Mouse (Mus musculus) E14TG2a.4 (cell line): ENCODE measurements around the gene Plcb1.
"Not testable (repeated sequence)": the region's sequence is repeated elsewhere in the genome, so short reads cannot be mapped to it uniquely, and the experiment has no call there.

ENCODE experiments used
- H3K27me3 ChIP-seq: 2 replicates; pipeline ENCODE4 v1.6.1; 2014; ENCODE audit warnings: low read length, control low read depth; ENCODE audit not compliant: insufficient read depth
- H3K36me3 ChIP-seq: 2 replicates; pipeline ENCODE4 v1.6.1; 2014; ENCODE audit warnings: low read length, control low read depth; ENCODE audit not compliant: insufficient read depth
- H3K4me1 ChIP-seq: replicated peaks from 2 replicates; pipeline ENCODE4 v1.6.1; 2014; ENCODE audit warnings: low read depth, low read length, control low read depth
- H3K4me3 ChIP-seq: replicated peaks from 2 replicates; pipeline ENCODE4 v1.5.1; 2014; ENCODE audit warnings: mild to moderate bottlenecking, low read length
- H3K9me3 ChIP-seq: 2 replicates; pipeline ENCODE4 v1.6.1; 2014; ENCODE audit warnings: low read length, control low read depth
- CTCF ChIP-seq: conservative IDR thresholded peaks from 2 replicates; pipeline ENCODE4 v1.5.1; 2014; ENCODE audit warnings: low read length
- NANOG ChIP-seq: IDR thresholded peaks from 2 replicates; pipeline ENCODE4 v1.6.1; 2014; ENCODE audit warnings: borderline replicate concordance, low read length, mixed read lengths
- POU5F1 ChIP-seq: IDR thresholded peaks from 2 replicates; pipeline ENCODE4 v1.6.1; 2014; ENCODE audit warnings: low read length, borderline replicate concordance

The Plcb1 gene

DNA sequence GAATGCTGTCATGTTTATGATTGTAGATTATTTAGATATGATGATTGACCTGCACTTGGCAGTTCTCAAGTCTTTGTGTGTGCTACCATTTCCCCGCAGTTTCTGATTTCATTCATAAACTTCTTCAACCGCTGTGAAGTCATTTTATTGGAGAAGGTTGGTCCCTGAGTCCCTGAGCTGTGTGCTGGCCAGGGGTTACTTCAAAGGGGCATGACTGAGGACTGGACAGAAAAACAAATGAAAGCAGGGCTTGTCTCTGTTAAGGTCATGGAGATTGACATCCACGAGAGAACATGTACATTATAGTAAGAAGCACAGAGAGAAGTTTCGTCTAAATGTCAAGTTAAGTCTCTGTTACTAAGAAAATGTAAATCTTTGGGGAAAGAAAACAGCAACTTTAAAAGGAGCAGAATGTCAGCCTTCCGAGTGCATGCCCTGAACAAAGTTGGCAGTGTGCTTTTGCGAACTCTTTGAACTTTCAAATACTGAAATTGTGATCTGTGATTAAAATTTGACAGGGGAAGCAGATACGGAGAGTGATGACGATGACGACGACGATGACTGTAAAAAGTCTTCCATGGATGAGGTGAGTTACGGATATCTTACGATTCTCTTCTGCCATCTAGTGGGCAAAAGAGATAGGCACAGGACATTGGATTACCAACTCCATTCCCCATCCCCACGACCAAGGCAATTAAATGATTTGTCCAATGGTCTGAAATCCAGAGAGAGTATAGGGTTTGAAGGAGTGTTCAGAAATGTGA, 544.1 kb downstream of the Plcb1 start:
- H3K36me3 ChIP-seq: no peaks in the 10 kb centered on the region
- no peak overlapping the region for H3K4me3 ChIP-seq
- no peaks in the 10 kb centered on the region for H3K4me1 ChIP-seq
- no peaks in the 10 kb centered on the region for H3K9me3 ChIP-seq
- TF ChIP-seq POU5F1 (no peak), CTCF (peak; percentile 86), NANOG (no peak)
- peaks cover 7% of the 10 kb centered on the region for H3K27me3 ChIP-seq

DNA sequence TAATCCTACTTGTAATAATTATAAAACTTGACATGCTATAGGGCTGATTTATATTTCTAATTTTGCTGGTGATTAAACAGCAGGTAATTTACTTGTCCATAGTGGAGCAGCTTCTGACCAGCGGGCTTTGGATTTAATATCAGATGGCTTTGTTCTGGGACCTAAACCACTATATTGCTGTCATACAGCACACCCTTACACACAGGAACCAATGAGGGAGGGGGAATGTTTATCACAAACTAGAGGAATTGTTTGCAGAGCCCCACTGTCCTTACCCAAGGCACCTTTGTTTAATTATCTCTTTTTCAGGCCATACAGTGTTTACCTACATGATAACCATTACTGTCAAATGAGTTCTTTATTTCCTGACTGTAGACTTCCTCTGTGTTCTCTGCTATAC, 546.0 kb downstream of the Plcb1 start:
- TF ChIP-seq NANOG (no peak), POU5F1 (no peak), CTCF (no peak)

DNA sequence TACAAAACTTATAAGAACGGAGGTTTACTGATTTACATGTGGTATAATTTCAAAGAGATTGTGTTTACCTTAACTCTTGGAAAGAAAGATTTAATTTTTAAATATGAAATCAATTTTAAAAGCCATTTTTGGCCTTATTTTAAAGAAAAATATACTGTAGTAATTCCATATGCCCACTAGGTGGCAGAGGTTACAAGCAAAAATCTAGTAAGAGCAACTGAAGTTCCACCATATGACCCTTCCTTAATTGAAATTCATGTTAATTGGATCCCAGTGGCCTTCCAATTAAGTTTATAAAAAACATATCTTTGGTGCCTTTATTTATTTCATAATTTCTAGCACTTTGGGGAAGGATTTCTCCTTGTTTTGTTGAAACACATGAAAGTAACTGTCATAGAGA, 570.4 kb downstream of the Plcb1 start:
- Histone ChIP-seq H3K36me3 (no peaks in the 10 kb centered on the region), H3K4me1 (no peaks in the 10 kb centered on the region), H3K9me3 (no peaks in the 10 kb centered on the region), H3K4me3 (no peak overlapping the region), H3K27me3 (no peaks in the 10 kb centered on the region)
- TF ChIP-seq NANOG (no peak), CTCF (peak; percentile 75), POU5F1 (no peak)

More for the DNA sequence above, 546.0 kb downstream of the Plcb1 start:
- Histone ChIP-seq H3K27me3 (peaks cover 7% of the 10 kb centered on the region), H3K4me1 (no peaks in the 10 kb centered on the region), H3K9me3 (no peaks in the 10 kb centered on the region), H3K4me3 (no peak overlapping the region), H3K36me3 (no peaks in the 10 kb centered on the region)

- H3K36me3 ChIP-seq: no peaks in the 10 kb centered on the region
- peak; percentile 59 for TF ChIP-seq CTCF
- TF ChIP-seq NANOG: no peak
- TF ChIP-seq POU5F1: no peak
These were observed 575.9 kb downstream of the Plcb1 start for GRCm38 (mm10) chr2:135361798-135362197.

DNA sequence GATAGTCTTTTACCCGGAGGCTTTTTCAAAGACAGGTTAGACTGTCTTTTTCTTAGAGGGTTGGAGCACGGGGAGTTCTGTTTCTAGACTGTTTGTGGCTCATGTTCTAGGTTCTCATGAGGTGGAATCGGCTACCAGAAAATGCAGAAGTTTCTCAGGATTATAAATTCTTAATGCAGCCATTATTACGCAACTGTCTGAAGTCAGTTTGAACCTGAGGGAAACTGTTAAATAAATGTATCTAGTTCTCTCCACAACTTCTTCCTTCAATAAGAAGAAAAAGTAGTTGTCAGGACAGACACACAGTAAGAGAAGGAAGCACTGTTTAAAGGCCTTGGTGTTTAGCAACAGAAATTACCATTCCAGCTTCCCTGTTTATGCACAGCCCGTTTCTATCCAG, 577.1 kb downstream of the Plcb1 start:
- H3K4me1 ChIP-seq: no peaks in the 10 kb centered on the region
- TF ChIP-seq NANOG (no peak), CTCF (no peak), POU5F1 (no peak)

More at GRCm38 (mm10) chr2:135361798-135362197, 575.9 kb downstream of the Plcb1 start:
- Histone ChIP-seq H3K27me3 (no peaks in the 10 kb centered on the region), H3K9me3 (no peaks in the 10 kb centered on the region), H3K4me3 (no peak overlapping the region), H3K4me1 (no peaks in the 10 kb centered on the region)

GRCm38 (mm10) chr2:135370259-135370835, 584.5 kb downstream of the Plcb1 start:
- H3K4me1 ChIP-seq: no peaks in the 10 kb centered on the region
- no peak overlapping the region for H3K4me3 ChIP-seq
- no peak for TF ChIP-seq POU5F1
- TF ChIP-seq CTCF: no peak
- TF ChIP-seq NANOG: no peak
- no peaks in the 10 kb centered on the region for H3K9me3 ChIP-seq
- H3K27me3 ChIP-seq: 0 out of 2 replicates have a peak, but pooled peaks cover 3% of the 10 kb centered on the region
- H3K36me3 ChIP-seq: no peaks in the 10 kb centered on the region

More for the DNA sequence above, 577.1 kb downstream of the Plcb1 start:
- Histone ChIP-seq H3K27me3 (no peaks in the 10 kb centered on the region), H3K36me3 (no peaks in the 10 kb centered on the region), H3K4me3 (no peak overlapping the region), H3K9me3 (no peaks in the 10 kb centered on the region)

GRCm38 (mm10) chr2:135380796-135381195, 594.9 kb downstream of the Plcb1 start:
- H3K9me3 ChIP-seq, H3K4me3 ChIP-seq, H3K27me3 ChIP-seq, H3K36me3 ChIP-seq, H3K4me1 ChIP-seq: not testable (repeated sequence)

DNA sequence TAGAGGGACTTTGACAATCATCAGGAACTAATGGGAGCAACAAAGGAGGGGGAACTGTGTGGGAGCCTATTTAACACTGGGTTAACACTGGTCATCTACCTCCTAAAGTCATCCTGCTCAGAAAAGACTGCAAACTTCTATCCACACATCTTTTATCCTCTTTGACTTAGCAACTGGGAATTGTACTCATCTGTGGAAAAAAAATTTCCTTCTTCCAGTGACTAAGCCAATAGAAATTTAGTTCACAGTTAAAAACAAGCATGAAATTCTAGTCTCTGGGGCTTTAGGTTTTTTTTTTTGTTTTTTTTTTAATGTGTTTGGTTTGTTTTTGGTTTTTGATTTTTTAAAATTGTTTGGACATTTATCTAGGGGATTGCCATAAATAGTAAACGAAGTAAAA, 595.5 kb downstream of the Plcb1 start:
- 0 out of 2 replicates have a peak, but pooled peaks cover 8% of the 10 kb centered on the region for H3K4me1 ChIP-seq
- no peaks in the 10 kb centered on the region for H3K9me3 ChIP-seq
- no peak for TF ChIP-seq NANOG
- TF ChIP-seq CTCF: no peak
- TF ChIP-seq POU5F1: no peak
- no peak overlapping the region for H3K4me3 ChIP-seq
- peaks cover 5% of the 10 kb centered on the region; the same call in 1 of the 2 replicates for H3K27me3 ChIP-seq
- H3K36me3 ChIP-seq: no peaks in the 10 kb centered on the region
